Mouse (Mus musculus) midbrain, postnatal 0 days (tissue): ENCODE measurements around the gene Klhl23. TPM values are rescaled to one million over a fixed set of nuclear protein-coding genes. Genes with fewer than 3 reads are reported as not detected.

Experiments
- ATAC-seq: fragments of 200-750 bp; cut with Nextera tagmentation; 2 replicates; pipeline ENCODE4 v1.8.0; 2017; ENCODE audit warnings: moderate number of reproducible peaks, mild to moderate bottlenecking, moderate TSS enrichment, moderate library complexity; ENCODE audit not compliant: low FRiP score
- DNase-seq: peaks from one replicate; pipeline ENCODE4 v3.0.0-alpha.2; 2015; ENCODE audit warnings: low spot score
- H3K27ac ChIP-seq: fragments of 300-500 bp; sonication (generic); 2 replicates; pipeline ENCODE4 v1.5.1; 2014; ENCODE audit warnings: low read depth, mild to moderate bottlenecking, low read length, mixed read lengths
- H3K27me3 ChIP-seq: fragments of 300-500 bp; sonication (generic); 2 replicates; pipeline ENCODE4 v1.6.1; 2014; ENCODE audit warnings: low read length, control low read depth, mixed read lengths; ENCODE audit not compliant: insufficient read depth
- H3K36me3 ChIP-seq: fragments of 300-500 bp; sonication (generic); 2 replicates; pipeline ENCODE4 v1.6.1; 2014; ENCODE audit warnings: low read length, control low read depth, mixed read lengths; ENCODE audit not compliant: insufficient read depth
- H3K4me1 ChIP-seq: fragments of 300-500 bp; sonication (generic); 2 replicates; pipeline ENCODE4 v1.6.1; 2014; ENCODE audit warnings: mild to moderate bottlenecking, control low read depth, antibody characterized with exemption, low read length, mixed read lengths; ENCODE audit not compliant: insufficient read depth
- H3K4me2 ChIP-seq: fragments of 300-500 bp; sonication (generic); 2 replicates; pipeline ENCODE4 v1.6.1; 2014; ENCODE audit warnings: low read depth, mild to moderate bottlenecking, low read length, mixed read lengths; ENCODE audit not compliant: poor library complexity, severe bottlenecking
- H3K4me3 ChIP-seq: fragments of 300-500 bp; sonication (generic); 2 replicates; pipeline ENCODE4 v1.5.1; 2014; ENCODE audit warnings: low read depth, mild to moderate bottlenecking, low read length, moderate library complexity
- H3K9ac ChIP-seq: fragments of 300-500 bp; sonication (generic); replicated peaks from 2 replicates; pipeline ENCODE4 v1.6.1; 2014; ENCODE audit warnings: mild to moderate bottlenecking, low read length, moderate library complexity, mixed read lengths; ENCODE audit not compliant: poor library complexity, severe bottlenecking
- H3K9me3 ChIP-seq: fragments of 300-500 bp; sonication (generic); 2 replicates; pipeline ENCODE4 v1.6.1; 2016; ENCODE audit warnings: low read length, control low read depth
- CTCF ChIP-seq: IDR thresholded peaks from 2 replicates; pipeline ENCODE4 v1.5.1; 2016; ENCODE audit warnings: antibody characterized with exemption, mild to moderate bottlenecking
- WGBS: fragments of 180-500 bp; shearing (Covaris S2); extraction: QIAGEN DNeasy Blood & Tissue Kit; methylation state at CpG from one replicate; pipeline ENCODE4 v1.1.7; 2014; 5-methylcytosine and 5-hydroxymethylcytosine counted together
- polyA plus RNA-seq: library from polyadenylated mRNA; unstranded; fragments of >200 nt; fragmentation: Nextera tagmentation; extraction: Ambion mirVana; gene quantifications from 2 replicates; pipeline ENCODE4 v1.2.1, GENCODE M21; 2015
- total RNA-seq: library from RNA; depleted of rRNA; stranded (reverse); fragments of >200 nt; gene quantifications from 2 replicates; pipeline ENCODE4 v1.2.3, GENCODE M21; 2014; rRNA removed

The Klhl23 gene
- total RNA-seq (147 and 164 TPM in 2 replicates), polyA plus RNA-seq (84.1 and 99.2 TPM in 2 replicates)

GRCm38 (mm10) chr2:69821711-69822110, at the start of gene Klhl23:
Klhl23 (plus strand) TSS chr2:69821944.
- Histone ChIP-seq H3K36me3 (no peaks in the 10 kb centered on the region), H3K27ac (peak within 1 kb of the TSS; percentile 99), H3K4me2 (peak within 1 kb of the TSS; percentile 61), H3K4me1 (peaks cover 18% of the 10 kb centered on the region), H3K27me3 (no peaks in the 10 kb centered on the region), H3K4me3 (peak within 1 kb of the TSS; percentile 85), H3K9me3 (no peaks in the 10 kb centered on the region), H3K9ac (peak within 1 kb of the TSS; percentile 99)
- TF ChIP-seq CTCF: no peak
- WGBS: 34% methylated on average over 8 of the region's 8 CpGs
- ATAC-seq (no peak), DNase-seq (peak; percentile 9)

- H3K9me3 ChIP-seq: no peaks in the 10 kb centered on the region
- DNase-seq (no peak), ATAC-seq (no peak)
- H3K27ac ChIP-seq: no peak overlapping the region
- H3K27me3 ChIP-seq: no peaks in the 10 kb centered on the region
- TF ChIP-seq CTCF: no peak
- no peaks in the 10 kb centered on the region for H3K4me1 ChIP-seq
- WGBS: 97% methylated on average over 3 of the region's 3 CpGs
- no peak overlapping the region for H3K4me3 ChIP-seq
- H3K4me2 ChIP-seq: no peak overlapping the region
- no peak overlapping the region for H3K9ac ChIP-seq
- H3K36me3 ChIP-seq: no peaks in the 10 kb centered on the region; the same call in 1 of the 2 replicates
Observed at GRCm38 (mm10) chr2:69773331-69773730, 48.4 kb upstream of the Klhl23 start.

- Histone ChIP-seq H3K27me3 (no peaks in the 10 kb centered on the region), H3K4me2 (no peak overlapping the region), H3K36me3 (peaks cover 3% of the 10 kb centered on the region; the same call in 1 of the 2 replicates), H3K27ac (no peak overlapping the region), H3K9me3 (no peaks in the 10 kb centered on the region), H3K4me3 (no peak overlapping the region), H3K4me1 (no peaks in the 10 kb centered on the region), H3K9ac (no peak overlapping the region)
- ATAC-seq (no peak), DNase-seq (no peak)
- no peak for TF ChIP-seq CTCF
- 75% methylated on average over 7 of the region's 7 CpGs for WGBS
Observed at GRCm38 (mm10) chr2:69777985-69778835, 43.5 kb upstream of the Klhl23 start.

- WGBS: 43% methylated on average over 5 of the region's 5 CpGs
- ATAC-seq (no peak), DNase-seq (peak; percentile 24)
- H3K9ac ChIP-seq: no peak overlapping the region
- no peak overlapping the region for H3K27ac ChIP-seq
- H3K4me2 ChIP-seq: no peak overlapping the region
- no peaks in the 10 kb centered on the region for H3K4me1 ChIP-seq
- H3K4me3 ChIP-seq: no peak overlapping the region
- no peaks in the 10 kb centered on the region for H3K9me3 ChIP-seq
- H3K27me3 ChIP-seq: no peaks in the 10 kb centered on the region
- H3K36me3 ChIP-seq: peaks cover 3% of the 10 kb centered on the region; the same call in 1 of the 2 replicates
- peak; percentile 50 for TF ChIP-seq CTCF
Observed at GRCm38 (mm10) chr2:69778836-69779177, 42.9 kb upstream of the Klhl23 start.

GRCm38 (mm10) chr2:69788974-69789373, 32.8 kb upstream of the Klhl23 start:
- peak overlapping the region; percentile 67 for H3K4me3 ChIP-seq
- peak overlapping the region; percentile 86 for H3K27ac ChIP-seq
- H3K4me1 ChIP-seq: no peaks in the 10 kb centered on the region
- no peak for DNase-seq
- H3K9ac ChIP-seq: peak overlapping the region; percentile 66
- H3K36me3 ChIP-seq: 0 out of 2 replicates have a peak, but pooled peaks cover 3% of the 10 kb centered on the region
- ATAC-seq: peak; percentile 34; the same call in 1 of the 2 replicates
- no peak for TF ChIP-seq CTCF
- H3K27me3 ChIP-seq: no peaks in the 10 kb centered on the region
- H3K9me3 ChIP-seq: no peaks in the 10 kb centered on the region
- H3K4me2 ChIP-seq: peak overlapping the region; percentile 83
- WGBS: 29% methylated on average over 9 of the region's 9 CpGs

- no peak for TF ChIP-seq CTCF
- ATAC-seq (peak; percentile 96), DNase-seq (peak; percentile 99)
- Histone ChIP-seq H3K27ac (peak within 1 kb of the TSS; percentile 86), H3K27me3 (no peaks in the 10 kb centered on the region), H3K4me3 (peak within 1 kb of the TSS; percentile 67), H3K4me1 (no peaks in the 10 kb centered on the region), H3K4me2 (peak within 1 kb of the TSS; percentile 83), H3K9ac (peak within 1 kb of the TSS; percentile 70), H3K36me3 (0 out of 2 replicates have a peak, but pooled peaks cover 3% of the 10 kb centered on the region), H3K9me3 (no peaks in the 10 kb centered on the region)
- WGBS: 2% methylated on average over 48 of the region's 48 CpGs
Observed at GRCm38 (mm10) chr2:69789429-69790069, 32.2 kb upstream of the Klhl23 start, which contains the start of the genes Ccdc173 and Phospho2. Ccdc173 (minus strand) TSS chr2:69789575. Phospho2 (plus strand) TSS chr2:69789623.
